Mouse (Mus musculus): ENCODE results near the gene Ak2.

DNA sequence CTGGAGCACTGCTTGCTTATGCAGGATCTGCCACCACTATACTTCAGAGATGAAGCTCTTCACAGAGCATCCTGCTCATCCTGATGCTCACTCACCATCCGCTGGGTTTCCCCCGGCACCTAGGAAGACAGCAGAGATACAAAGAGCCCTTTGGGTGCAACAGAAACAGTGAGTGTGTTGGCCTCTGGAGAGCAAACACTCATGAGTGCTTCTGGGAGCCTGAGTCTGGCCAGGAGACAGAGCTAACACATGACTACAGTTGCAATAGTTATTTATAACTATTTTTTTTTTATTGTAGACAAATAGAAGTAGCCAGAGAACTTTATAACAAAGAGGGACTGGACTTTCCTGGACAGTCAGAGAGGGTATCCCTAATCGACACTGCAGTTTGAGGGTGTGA, 29.7 kb downstream of the Ak2 start:
- TF ChIP-seq POLR2A (IDR thresholded peaks at IDR 0.05; ENCODE audit: low read depth, low read length) (no peak), CTCF (IDR thresholded peaks at IDR 0.05; ENCODE audit: borderline replicate concordance, insufficient read depth, low read length) (no peak)
